Mouse (Mus musculus) Patski (cell line): Measurements from ENCODE around the gene Anapc15-ps. TPM values are rescaled to one million over a fixed set of nuclear protein-coding genes. Genes with fewer than 3 reads are reported as not detected.

Experiments
- ATAC-seq: fragments of 100-300 bp; one replicate; pipeline ENCODE4 v1.8.0; 2021
- CTCF ChIA-PET: fragments of 350-600 bp; sonication (Branson Sonifier 250); formaldehyde crosslinking; loops from one replicate; lab custom pipeline; 2022; ENCODE audit warnings: inconsistent platforms; lab: Charles Lee
- POLR2A ChIA-PET: fragments of 350-600 bp; sonication (Branson Sonifier 250); formaldehyde crosslinking; loops from one replicate; lab custom pipeline; 2022; ENCODE audit warnings: antibody characterized with exemption, inconsistent platforms; lab: Charles Lee
- DNase-seq: peaks from one replicate; pipeline ENCODE4 v3.0.0-alpha.2; 2011; ENCODE audit warnings: low read depth, low spot score
- H3K27me3 ChIP-seq: fragments of 371-371 bp; one replicate; pipeline ENCODE4 v1.5.1; 2021
- CTCF ChIP-seq: fragments of 100-300 bp; IDR thresholded peaks from one replicate; pipeline ENCODE4 v1.5.1; 2021
- in situ Hi-C: fragments of 300-500 bp; cut with MboI; formaldehyde crosslinking; loops from 3 replicates; pipeline ENCODE4 v1.11.1; 2018; ENCODE audit warnings: low pct_unique_long_range_greater_than_20kb, mixed read lengths
- polyA plus RNA-seq: library from polyadenylated mRNA; unstranded; gene quantifications from one replicate; pipeline ENCODE4 v1.2.3, GENCODE M21; 2021

Gene Anapc15-ps
- 9.5 TPM for polyA plus RNA-seq

DNA sequence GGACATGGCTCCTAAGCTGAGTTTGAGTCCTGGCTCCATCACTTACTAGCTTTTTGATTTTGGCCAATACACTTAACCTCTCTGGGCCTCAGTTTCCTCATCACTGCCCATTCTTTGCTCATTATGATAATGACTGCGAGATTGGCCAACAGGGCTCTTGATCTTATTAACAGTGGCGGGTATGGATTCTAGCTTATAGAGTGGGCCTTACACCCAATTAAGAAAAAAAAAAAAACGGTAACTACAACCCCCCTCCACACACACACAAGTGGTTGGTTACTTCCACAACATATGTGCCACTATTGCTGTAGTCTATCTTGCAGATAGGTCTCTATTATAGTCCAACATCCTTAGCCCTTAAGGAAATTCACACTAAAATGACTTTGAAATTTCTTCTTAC is at the start of gene Anapc15-ps:
Gene Anapc15-ps, minus strand, starts transcription at position 101 of the 400 bp plus-strand sequence.
- in situ Hi-C loops = no loop called here
- ATAC-seq = no peak
- CTCF ChIA-PET = no interaction called here

DNA sequence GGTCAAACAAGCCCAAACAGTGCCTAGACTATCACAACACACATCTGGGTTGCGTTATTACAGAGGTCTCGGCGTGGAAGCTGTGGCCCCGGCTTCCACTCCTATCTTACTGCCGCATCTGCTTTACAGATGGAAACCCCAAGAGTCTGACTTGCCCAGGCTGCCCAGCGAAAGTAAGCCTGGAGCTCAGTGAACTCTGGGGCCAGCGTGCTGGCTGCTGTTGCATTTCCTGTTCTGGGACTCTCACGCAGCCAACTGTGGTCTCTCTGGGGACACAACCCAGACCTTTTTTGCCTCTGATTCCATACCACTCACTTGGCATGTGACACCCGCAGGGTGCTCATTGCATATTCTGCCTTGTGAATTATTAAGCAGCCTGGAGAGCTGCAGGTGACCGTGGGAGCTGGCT is 49.0 kb upstream of the Anapc15-ps start:
- no peak for TF ChIP-seq CTCF
- DNase-seq (no peak), ATAC-seq (no peak)
- ChIA-PET CTCF (no interaction called here), POLR2A (no interaction called here)
- in situ Hi-C loops = loop anchor here (10.0 kb wide), 1 partner anchor 157 kb away; the partner anchor contains the start of gene Nudt4
- no peaks in the 10 kb centered on the region for H3K27me3 ChIP-seq

More for the DNA sequence above, at the start of gene Anapc15-ps:
- H3K27me3 ChIP-seq = no peaks in the 10 kb centered on the region
- TF ChIP-seq CTCF = no peak
- POLR2A ChIA-PET = no interaction called here
- DNase-seq = no peak

DNA sequence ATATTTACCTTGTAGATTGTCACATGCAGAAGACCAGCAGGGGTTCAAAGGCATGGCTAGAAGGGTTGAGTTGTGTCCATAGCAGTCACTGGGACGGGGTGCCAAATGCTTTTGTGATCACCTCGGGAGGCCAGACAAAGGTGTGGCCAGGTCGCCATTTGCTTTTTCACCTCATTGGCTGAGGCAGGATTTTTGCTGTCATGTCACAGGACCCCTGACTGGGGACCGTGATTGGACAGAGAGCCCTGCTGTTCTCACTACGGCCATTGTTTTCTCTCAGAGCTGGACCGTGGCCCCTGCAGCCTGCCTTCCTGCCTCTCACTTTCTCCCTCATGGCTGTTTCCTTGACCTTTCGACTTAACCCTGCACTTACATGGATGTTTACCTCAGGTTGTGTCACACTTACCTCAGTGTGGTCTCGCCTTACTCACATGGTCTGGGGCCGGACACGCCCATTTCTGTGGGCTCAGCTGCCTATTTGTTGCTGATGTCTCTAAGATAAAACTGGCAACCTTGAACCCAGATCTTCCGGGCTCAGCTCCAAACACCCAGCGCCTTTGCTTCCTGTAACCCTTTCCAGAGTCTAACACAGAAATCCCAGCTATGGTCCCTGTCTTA is 47.0 kb upstream of the Anapc15-ps start:
- TF ChIP-seq CTCF = no peak
- ATAC-seq (no peak), DNase-seq (no peak)
- no peaks in the 10 kb centered on the region for H3K27me3 ChIP-seq
- POLR2A ChIA-PET = no interaction called here
- in situ Hi-C loops = loop anchor here (10.0 kb wide), 1 partner anchor 155 kb away; the partner anchor contains the start of gene Nudt4
- CTCF ChIA-PET = interaction anchor here (1.3 kb wide), 1 partner anchor 30 kb away, joined by 3 read pairs; no protein-coding TSS in a partner anchor

DNA sequence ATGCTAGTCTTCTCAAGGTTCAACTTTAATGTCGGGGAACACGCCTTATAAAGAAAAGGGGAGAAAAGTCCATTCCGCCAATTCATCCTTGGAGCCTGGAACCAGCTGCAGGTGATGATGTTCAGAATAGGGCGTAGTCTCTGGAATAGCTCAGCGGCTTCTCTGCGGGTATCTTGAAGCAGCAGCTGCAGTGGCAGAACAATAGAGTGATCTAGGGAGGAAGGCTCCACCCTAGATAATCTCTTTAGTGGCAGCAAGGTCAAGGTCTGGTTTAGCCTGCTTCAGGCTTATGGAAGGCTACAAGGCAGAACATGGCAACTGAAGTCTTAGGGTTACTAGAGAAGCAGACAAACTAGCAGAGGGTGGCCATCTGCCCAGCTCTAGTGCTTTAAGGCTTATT is 46.2 kb upstream of the Anapc15-ps start:
- in situ Hi-C loops = no loop called here
- ChIA-PET POLR2A (no interaction called here), CTCF (interaction anchor here (1.3 kb wide), 1 partner anchor 29 kb away, joined by 3 read pairs; no protein-coding TSS in a partner anchor)
- H3K27me3 ChIP-seq = no peaks in the 10 kb centered on the region
- TF ChIP-seq CTCF = no peak
- DNase-seq (no peak), ATAC-seq (no peak)

DNA sequence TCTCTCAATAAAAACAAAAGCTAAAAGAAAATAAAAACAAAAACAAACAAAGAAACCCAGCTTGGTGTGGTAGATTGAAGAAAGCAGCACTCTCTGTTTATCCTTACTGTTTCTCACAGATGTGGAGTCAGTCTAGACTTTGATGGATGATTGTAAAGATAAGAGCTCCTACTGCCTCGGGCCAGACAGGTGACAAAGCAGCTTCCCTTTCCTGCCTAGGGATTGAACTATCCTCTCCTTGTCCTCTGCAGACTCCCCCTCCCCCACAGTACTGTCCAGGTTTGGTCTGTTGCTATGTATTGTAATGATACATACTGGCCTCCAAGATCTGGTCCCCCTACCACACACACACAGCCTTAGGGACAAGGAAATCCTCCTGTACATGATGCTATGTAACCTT is 45.5 kb upstream of the Anapc15-ps start:
- POLR2A ChIA-PET = no interaction called here

DNA sequence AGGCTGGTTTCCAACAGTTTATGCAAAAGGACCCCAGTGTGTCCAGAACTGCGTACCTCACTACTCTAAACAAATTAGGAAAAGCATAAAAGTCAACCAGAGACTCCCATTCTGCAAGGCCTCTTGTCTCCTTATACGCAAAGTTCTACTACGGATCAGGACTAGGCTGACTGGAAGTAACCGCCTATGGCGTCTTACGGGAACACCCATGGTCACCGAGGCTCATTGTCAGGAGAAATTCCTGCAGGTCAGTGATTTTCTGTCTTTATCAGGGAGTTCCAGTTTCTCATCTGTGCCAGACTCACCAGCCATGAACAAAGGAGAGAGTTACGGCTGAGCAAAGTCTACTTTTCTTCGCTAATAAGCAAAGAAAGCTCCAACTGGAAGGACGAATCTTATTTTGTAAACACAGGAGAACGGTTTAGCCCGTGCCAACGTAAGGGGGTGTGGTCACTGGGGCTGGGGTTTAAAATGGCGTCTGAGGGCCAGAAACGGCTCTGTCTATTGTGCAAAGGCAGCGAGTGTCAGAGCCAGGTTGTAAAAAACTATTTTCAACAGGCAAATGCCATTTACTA is 43.9 kb upstream of the Anapc15-ps start:
- CTCF ChIA-PET = no interaction called here
- DNase-seq (no peak), ATAC-seq (no peak)
- POLR2A ChIA-PET = no interaction called here
- TF ChIP-seq CTCF = no peak
- in situ Hi-C loops = no loop called here
- H3K27me3 ChIP-seq = no peaks in the 10 kb centered on the region

More for the DNA sequence above, 45.5 kb upstream of the Anapc15-ps start:
- H3K27me3 ChIP-seq = no peaks in the 10 kb centered on the region
- TF ChIP-seq CTCF = no peak
- CTCF ChIA-PET = no interaction called here
- in situ Hi-C loops = no loop called here
- ATAC-seq = no peak
- no peak for DNase-seq

DNA sequence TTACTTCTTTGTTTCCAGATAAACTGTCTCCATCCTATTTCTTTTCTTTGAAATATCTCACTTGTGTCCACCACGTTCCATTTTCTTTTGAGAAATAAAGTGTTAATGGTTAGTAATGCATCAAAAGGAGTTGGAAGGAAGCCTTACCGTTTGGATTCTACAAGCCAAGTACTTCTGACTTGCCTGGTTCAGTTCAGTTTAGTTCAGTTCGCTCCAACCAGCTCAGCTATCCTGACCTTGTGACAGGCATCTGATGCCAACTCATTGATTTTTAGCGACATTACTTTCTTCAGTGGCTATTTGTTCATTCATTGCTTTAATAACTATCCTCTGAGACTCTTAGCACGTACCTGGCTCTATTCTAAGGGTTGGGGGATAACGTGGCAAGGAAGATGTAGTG is 42.4 kb upstream of the Anapc15-ps start:
- no peak for TF ChIP-seq CTCF
- CTCF ChIA-PET = no interaction called here
- POLR2A ChIA-PET = no interaction called here
- no peaks in the 10 kb centered on the region for H3K27me3 ChIP-seq
- DNase-seq (no peak), ATAC-seq (no peak)
- in situ Hi-C loops = no loop called here

DNA sequence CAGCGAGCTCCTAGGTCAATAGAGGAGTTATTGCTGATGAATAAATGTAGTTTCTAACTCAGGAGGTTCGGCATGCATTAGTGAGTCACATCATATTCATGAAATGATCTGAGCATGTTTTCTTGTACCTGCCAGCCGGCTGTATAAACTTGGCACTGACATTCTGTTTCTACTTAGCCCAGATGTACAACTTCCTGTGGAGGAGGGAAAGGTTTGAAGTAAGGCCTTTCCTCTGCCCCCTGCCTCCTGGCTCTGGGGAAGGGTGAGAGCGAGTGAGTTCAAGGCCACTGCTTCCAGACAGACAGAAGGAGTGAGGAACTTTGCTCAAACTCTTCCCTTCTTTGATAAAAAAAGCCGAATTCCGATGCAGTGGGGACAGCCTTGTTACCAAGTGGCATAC is 39.0 kb upstream of the Anapc15-ps start:
- in situ Hi-C loops = no loop called here
- POLR2A ChIA-PET = no interaction called here
- H3K27me3 ChIP-seq = no peaks in the 10 kb centered on the region
- CTCF ChIA-PET = no interaction called here
- TF ChIP-seq CTCF = no peak
- ATAC-seq = no peak
- no peak for DNase-seq

DNA sequence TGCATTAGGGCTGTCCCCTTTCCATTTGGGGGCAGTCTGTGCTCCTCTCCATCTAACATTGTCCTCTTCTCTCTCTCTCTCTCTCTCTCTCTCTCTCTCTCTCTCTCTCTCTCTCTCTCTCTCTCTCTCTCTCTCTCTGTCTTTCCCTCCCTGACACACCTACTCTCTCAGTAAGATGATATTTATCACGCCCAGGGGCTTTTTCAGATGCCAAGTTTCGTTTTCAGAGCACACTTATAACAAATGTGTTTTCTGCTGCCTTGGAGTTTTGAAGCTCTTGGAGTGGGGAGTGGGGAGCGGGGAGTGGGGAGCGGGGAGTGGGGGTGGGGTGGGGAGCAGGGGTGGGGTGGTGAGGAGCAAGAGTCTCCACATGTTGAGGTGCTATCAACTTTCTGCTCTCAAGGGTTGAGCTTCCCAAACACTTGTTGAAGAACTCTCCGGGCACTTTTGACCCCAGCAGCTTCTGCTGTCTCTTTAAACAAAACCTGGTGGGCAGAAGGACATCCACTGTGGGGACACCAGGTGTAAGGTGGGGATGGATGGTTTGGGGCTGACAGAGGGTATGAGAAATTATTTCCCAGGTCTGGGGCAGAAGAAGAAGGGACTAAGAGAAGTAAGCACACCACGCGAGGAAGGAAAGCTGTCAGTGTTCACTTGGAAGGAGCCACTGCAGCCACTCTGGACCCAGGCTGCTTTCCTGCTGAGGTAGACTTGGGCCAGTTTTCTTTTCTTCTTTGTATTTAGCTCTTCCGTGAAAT is 36.8 kb upstream of the Anapc15-ps start:
- CTCF ChIA-PET = interaction anchor here (0.7 to 1.0 kb wide), 3 partner anchors 11 to 147 kb away, joined by 3 to 4 read pairs (median 3); no protein-coding TSS in a partner anchor
- in situ Hi-C loops = no loop called here
- H3K27me3 ChIP-seq = no peaks in the 10 kb centered on the region
- ATAC-seq (no peak), DNase-seq (no peak)
- POLR2A ChIA-PET = no interaction called here
- TF ChIP-seq CTCF = no peak

DNA sequence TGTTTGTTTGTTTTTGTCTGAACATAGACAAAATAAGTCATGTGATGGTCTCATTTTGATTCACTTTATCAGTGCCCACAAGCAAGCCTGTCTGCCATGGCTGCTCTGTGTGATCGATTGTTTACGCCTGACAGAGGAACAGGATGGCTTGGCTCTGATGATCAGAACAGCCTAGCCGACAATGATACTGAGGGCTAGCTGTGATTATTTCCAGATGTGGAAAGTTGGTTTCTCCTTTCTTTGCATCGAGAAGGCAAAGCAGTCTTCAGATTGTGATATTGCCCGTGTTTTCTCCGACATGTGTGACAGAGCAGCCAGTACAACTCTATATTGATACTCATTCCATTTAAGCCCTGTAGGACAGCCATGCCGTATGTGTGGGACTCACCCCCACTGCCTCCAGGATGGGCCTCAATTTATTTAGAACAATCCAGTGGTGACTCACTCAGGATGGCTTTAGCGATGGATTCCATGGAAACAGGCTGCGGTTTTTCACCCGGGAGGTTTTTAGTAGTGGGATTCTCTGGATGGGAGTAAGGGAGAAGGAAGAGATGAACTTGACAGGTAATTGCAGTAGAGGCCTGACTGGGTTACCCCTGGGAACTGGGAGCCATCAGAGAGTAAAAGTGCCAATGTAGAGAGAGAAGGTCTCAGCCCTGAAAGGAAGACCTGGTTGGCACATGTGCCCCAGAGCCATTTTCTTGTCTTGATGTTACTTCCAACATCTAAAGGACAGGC is 36.1 kb upstream of the Anapc15-ps start:
- no peak for ATAC-seq
- ChIA-PET POLR2A (no interaction called here), CTCF (no interaction called here)
- TF ChIP-seq CTCF = no peak
- DNase-seq = no peak
- no peaks in the 10 kb centered on the region for H3K27me3 ChIP-seq
- in situ Hi-C loops = no loop called here
